Mouse (Mus musculus) CH12.LX (cell line): ENCODE measurements around the gene Hps1.

ENCODE experiments used
- CTCF ChIP-seq, 2 experiments: IDR thresholded peaks in 1 of 2; conservative IDR thresholded peaks in 1 of 2; 2 replicates each; pipeline ENCODE4 v1.5.1; 2011 to 2012; ENCODE audit warnings: low read depth in 2 of 2, low read length in 2 of 2, improper control_type of control experiment in 1 of 2, inconsistent platforms in 1 of 2, mild to moderate bottlenecking in 1 of 2, moderate library complexity in 1 of 2
- E2F4 ChIP-seq: IDR thresholded peaks from 2 replicates; pipeline ENCODE4 v1.6.1; 2011; ENCODE audit warnings: low read depth, low read length, improper control_type of control experiment; ENCODE audit not compliant: insufficient replicate concordance
- MAZ ChIP-seq: IDR thresholded peaks from 2 replicates; pipeline ENCODE4 v1.6.1; 2012; ENCODE audit warnings: low read depth, mild to moderate bottlenecking, inconsistent platforms, low read length, improper control_type of control experiment, moderate library complexity
- NRF1 ChIP-seq: IDR thresholded peaks from 2 replicates; pipeline ENCODE4 v1.6.1; 2014; ENCODE audit warnings: low read depth, mild to moderate bottlenecking, inconsistent platforms, low read length, improper control_type of control experiment, moderate library complexity
- POLR2A ChIP-seq: IDR thresholded peaks from 2 replicates; pipeline ENCODE4 v1.6.1; 2011; ENCODE audit warnings: low read depth, mild to moderate bottlenecking, improper control_type of control experiment, low read length
- SMC3 ChIP-seq: IDR thresholded peaks from 2 replicates; pipeline ENCODE4 v1.6.1; 2011; ENCODE audit warnings: low read depth, low read length, improper control_type of control experiment

- TF ChIP-seq CTCF (conservative IDR thresholded peaks at IDR 0.05 in 1 of 2, IDR thresholded peaks at IDR 0.05 in 1 of 2; ENCODE audit: low read depth in 2 of 2, low read length in 2 of 2), result no peak; a peak in 1 of 4 replicates
- peak; percentile 87 for TF ChIP-seq POLR2A
- TF ChIP-seq E2F4, result no peak
- no peak for TF ChIP-seq SMC3
- TF ChIP-seq NRF1, result peak; percentile 54
- no peak for TF ChIP-seq MAZ
Observed at GRCm38 (mm10) chr19:42779531-42780155, at the start of gene Hps1.
